Mouse (Mus musculus) brain, adult 2 months (tissue): ENCODE measurements at regions not wholly inside any gene's neighbourhood (a gene's known extent, or its start where the extent isn't known, plus 50 kb on each side); places are given as distances from the start of the nearest gene placed in this dataset.

Experiments used
- DNase-seq: peaks from one replicate; pipeline ENCODE4 v3.0.0; 2011; ENCODE audit warnings: low read depth, low spot score

GRCm38 (mm10) chr11:27280791-27281190 is 687.0 kb upstream of the Vrk2 start:
- no peak for DNase-seq

GRCm38 (mm10) chr11:27264253-27264652 is 670.5 kb upstream of the Vrk2 start:
- peak; percentile 82 for DNase-seq

DNA sequence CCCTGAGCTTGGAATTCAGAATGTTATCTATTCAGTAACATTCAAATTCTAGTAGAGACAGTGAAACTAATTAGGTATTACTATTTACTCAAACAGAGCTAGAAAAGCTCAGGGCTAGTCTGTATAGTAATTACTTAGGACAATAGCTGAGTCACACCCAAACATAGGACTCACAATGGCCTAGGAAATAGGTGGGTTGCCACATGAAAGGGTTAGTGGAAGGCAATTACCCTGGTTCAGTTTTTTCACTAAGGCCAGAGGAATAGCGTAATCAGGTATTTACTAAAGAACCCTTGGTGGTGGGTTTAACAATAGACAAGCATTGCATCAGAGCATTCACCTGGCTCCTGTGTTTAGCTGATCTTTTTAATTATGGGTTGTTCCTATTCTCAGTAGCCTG is 664.7 kb upstream of the Vrk2 start:
- DNase-seq = no peak

DNA sequence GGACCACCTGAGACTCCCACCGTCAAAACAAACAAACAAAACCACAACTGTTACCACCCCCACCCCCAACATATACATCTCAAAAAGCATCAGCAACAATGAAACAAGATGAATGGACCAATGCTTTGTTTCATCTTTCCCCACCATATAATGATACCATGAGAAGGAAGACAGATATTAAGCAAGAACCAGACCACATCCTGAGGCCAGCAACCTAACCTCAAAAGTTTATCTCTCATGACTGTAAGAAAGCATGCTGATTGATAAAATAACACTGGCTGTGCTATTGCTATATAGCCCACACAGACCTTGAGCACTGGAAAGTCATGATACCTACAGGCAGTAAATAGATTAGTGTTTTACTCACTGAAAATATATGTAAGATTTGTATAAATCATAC is 642.1 kb upstream of the Vrk2 start:
- no peak for DNase-seq

GRCm38 (mm10) chr11:27226454-27226853 is 632.7 kb upstream of the Vrk2 start:
- no peak for DNase-seq

DNA sequence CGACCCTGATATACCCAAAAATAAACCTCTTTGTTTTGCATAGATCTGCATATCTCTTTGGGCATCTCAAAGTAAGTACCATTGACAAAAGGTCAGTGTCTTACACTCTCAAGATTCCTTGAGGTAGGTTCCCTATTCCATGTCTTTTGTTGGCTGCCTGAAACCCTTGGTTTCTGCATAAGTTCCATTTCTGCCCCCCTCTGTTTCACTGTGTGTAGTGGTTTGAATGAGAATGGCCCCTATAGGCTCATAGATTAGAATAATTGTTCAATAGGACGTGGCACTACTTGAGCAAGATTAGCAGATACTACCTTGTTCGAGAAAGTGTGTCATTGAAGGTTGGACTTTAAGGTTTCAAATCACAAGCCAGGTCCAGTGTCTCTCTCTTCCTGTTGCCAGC is 628.6 kb upstream of the Vrk2 start:
- no peak for DNase-seq

GRCm38 (mm10) chr11:27221956-27222355 is 628.2 kb upstream of the Vrk2 start:
- no peak for DNase-seq

DNA sequence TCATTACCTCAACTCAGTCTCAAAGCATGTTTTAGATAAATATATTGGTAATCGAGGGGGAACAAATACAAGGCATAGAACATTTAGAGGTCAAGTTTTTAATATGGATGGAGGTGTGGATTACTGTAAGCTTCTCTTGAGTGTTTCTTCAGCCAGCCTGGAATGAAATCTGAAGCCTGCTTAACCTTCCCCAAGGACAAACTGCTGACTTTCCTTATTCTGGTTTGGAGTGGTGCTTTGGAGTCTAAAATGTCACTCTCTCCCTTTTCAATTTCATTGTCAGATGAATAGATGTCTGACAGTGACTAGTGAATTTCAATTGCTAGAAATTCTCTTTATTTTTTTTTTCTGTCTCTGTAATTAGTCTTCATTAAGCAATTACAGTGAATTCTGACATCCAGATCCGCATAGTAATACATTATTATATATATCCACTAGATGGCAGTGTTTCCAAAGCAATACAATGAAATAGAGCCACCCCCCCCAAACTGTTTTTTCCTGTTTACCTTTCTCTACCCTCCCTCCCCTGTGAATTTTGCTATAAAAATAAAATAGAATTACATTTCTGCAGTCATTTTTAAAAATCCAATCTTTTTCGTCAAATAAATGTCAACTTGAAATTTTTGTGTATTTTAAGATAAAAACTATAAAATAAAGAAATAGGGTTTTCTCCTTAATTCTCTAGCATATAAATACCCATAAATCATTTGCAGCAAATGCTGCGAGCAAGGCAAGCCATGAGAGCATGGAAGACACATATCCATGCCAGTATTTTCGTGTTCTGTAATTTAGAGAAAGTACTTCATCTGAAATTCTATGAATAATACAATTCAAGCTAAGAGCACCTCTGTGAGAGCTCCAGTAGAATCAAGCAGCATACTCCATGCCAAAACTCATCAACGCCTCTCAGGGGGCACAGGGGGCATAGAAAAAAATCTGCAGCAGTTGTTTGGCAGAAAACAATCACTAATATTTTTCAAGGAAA is 626.2 kb upstream of the Vrk2 start:
- DNase-seq = peak; percentile 19

DNA sequence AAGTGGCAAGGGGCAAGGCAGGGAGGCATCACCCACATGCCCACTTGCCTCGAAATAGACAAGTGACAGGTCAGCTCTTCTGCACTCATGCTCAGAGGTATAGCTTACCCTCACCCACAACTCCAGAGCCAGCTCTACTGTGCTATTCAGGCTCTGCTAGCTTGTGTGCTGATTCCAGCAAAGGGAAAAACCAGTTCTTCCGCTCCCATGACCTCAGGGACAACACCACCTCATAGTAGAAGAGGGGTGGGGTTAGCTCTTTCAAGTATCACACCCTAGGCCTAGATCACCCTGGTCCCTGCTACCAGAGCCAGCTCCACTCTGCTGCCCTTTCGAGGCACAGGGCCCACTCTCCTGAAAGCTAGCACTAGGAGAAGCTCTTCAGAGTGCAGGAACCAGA is 622.0 kb upstream of the Vrk2 start:
- no peak for DNase-seq

DNA sequence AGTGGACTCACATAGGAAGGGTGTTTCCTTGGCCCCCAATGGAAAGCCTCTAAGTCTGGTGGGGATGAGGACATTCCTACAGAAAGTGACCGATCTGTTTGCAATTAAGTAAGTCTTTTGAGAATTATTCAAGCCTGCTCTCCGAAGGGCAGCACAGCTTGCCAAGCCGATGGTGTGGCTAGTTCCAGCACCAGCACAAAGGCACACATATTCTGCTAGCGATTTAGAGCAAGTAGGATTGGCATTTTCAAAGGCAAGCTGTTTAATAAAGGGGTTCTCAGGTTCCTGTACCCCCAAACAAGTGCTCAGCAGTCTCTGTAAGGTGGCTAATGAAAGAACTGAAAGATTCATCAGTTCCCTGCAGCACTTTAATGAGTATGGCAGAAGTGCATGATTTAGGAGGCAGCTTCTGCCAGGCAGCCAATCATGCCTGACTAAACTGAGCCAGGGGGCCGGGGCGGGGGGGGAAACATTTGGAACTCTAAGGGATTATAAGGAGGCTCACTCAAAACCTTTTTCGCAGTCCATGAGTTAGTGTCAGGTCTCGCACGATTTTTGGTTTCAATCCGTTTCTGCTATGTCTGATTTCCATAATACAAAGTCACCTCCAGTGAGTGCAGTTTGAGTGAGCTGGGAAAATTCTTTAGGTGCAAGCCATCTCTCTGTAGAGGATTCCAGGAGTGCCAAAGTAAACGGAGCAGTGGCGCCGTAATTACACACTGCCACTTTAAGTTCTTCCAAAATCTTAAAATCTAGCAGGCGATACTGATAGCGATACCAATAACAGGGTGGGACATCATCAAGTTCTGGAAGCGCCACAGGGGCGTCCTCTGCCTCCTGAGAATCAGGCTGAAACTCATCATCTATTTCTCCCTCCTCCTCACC is 609.8 kb upstream of the Vrk2 start:
- no peak for DNase-seq

DNA sequence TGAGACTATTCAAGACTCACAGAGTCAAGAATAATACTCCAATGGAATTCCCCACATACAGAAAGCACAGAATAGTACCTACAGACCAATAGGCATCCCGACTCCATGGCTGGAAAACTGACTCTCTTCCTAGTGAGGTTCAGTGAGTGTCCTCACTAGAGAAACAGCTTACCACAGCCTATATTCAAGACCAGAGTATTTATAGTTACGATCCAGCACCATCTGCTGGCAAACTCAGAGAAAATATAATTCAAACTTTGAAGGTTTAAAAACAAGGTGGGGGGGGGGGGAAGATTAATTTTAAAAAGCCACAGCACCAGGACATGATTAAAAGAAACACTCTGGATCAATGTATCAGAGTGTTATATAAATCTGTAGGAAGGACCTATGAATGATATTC is 590.2 kb upstream of the Vrk2 start:
- peak; percentile 40 for DNase-seq

GRCm38 (mm10) chr11:27183422-27183821 is 589.6 kb upstream of the Vrk2 start:
- no peak for DNase-seq

DNA sequence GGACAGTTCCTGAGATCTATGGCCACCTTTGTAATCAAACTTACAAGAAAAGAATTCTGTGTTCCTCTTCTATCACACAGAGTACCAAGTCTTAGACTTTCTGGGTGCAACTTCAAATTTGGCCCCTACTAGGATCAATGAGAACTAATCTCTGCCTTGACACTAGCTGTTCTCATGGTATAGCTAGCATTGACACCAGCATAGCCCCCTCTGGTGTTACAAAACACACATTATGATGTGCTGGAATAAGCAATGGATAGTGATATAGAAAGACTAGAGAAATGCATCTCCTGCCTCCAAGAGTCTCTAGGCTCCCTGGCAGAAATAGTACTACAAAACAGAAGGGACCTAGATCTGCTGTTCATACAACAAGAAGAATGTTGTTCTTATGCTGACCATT is 566.6 kb upstream of the Vrk2 start:
- no peak for DNase-seq
